Comparison of ENCODE assay signal across 11 mouse cellular contexts in genomic region chr5:65525674-65526443, GRCm38 (mm10). TPM values are rescaled to one million over a fixed set of nuclear protein-coding genes. Genes with fewer than 3 reads are reported as not detected.
DNase-seq lines count a peak whose midpoint lies in the region; ATAC-seq and TF ChIP-seq lines count a peak whose summit lies in the region.
"Had no signal": no experiment of that assay in that cellular context is flagged by ENCODE, and none has a peak within 500 bp of the region (broad histone marks: within the 10 kb centered on the region; RNA-seq: fewer than 3 reads in every experiment).

No protein-coding gene starts in this region.

- H3K4me2 ChIP-seq in hindbrain, postnatal 0 days (ENCODE audit: low read depth, low read length): no peak overlapping the region
- no peak overlapping the region for H3K4me2 ChIP-seq in hindbrain, embryonic 16.5 days (ENCODE audit: low read length)
- H3K4me2 ChIP-seq: limb, embryonic 15.5 days had no signal

- no peak overlapping the region for H3K4me3 ChIP-seq in hindbrain, postnatal 0 days (ENCODE audit: low read length)
- H3K4me3 ChIP-seq in hindbrain, embryonic 16.5 days (ENCODE audit: low read length): no peak overlapping the region
- H3K4me3 ChIP-seq in testis, adult 2 months (ENCODE audit: control insufficient read depth, low read depth, low read length): no peak overlapping the region
- H3K4me3 ChIP-seq: limb, embryonic 15.5 days had no signal

- no peak for ATAC-seq in hindbrain, postnatal 0 days
- ATAC-seq in hindbrain, embryonic 16.5 days: no peak

- intact Hi-C loops in left cerebral cortex, postnatal 4 days (cut with DNase I): no loop called here

- H3K4me1 ChIP-seq in hindbrain, postnatal 0 days (ENCODE audit: insufficient read depth, low read length): no peaks in the 10 kb centered on the region
- no peaks in the 10 kb centered on the region; the same call in 1 of the 2 replicates for H3K4me1 ChIP-seq in hindbrain, embryonic 16.5 days (ENCODE audit: control insufficient read depth, insufficient read depth, low read depth, low read length)
- H3K4me1 ChIP-seq in testis, adult 2 months (ENCODE audit: control insufficient read depth, insufficient read depth, low read length): no peaks in the 10 kb centered on the region; the same call in 1 of the 2 replicates
- H3K4me1 ChIP-seq: limb, embryonic 15.5 days had no signal

- no peak for TF ChIP-seq POLR2A in testis, adult 2 months (IDR thresholded peaks at IDR 0.05; ENCODE audit: control insufficient read depth, low read depth, low read length)

- no peak overlapping the region for H3K9ac ChIP-seq in hindbrain, postnatal 0 days (replicated peaks; ENCODE audit: low read length)
- no peak overlapping the region for H3K9ac ChIP-seq in hindbrain, embryonic 16.5 days (ENCODE audit: low read depth, low read length)
- H3K9ac ChIP-seq: limb, embryonic 15.5 days had no signal

- no peak for DNase-seq in hindbrain, postnatal 0 days (ENCODE audit: low spot score)
- DNase-seq in testis, postnatal 10 days (ENCODE audit: low spot score): no peak
- peak; percentile 40 for DNase-seq in embryo, embryonic 10.5 days (ENCODE audit: low spot score)
- DNase-seq in thymus, postnatal 4 days: peak; percentile 29
- DNase-seq in left cerebral cortex, postnatal 4 days: no peak
- DNase-seq in frontal cortex, postnatal 25 days (ENCODE audit: low spot score in 2 of 2): no peak

- no peak overlapping the region for H3K27ac ChIP-seq in hindbrain, postnatal 0 days
- H3K27ac ChIP-seq in hindbrain, embryonic 16.5 days (ENCODE audit: low read depth, low read length): no peak overlapping the region
- H3K27ac ChIP-seq in testis, adult 2 months (ENCODE audit: control insufficient read depth, insufficient read depth, low read depth, low read length): no peak overlapping the region
- H3K27ac ChIP-seq: limb, embryonic 15.5 days had no signal

- no peaks in the 10 kb centered on the region for H3K27me3 ChIP-seq in hindbrain, postnatal 0 days (ENCODE audit: insufficient read depth, low read length)
- no peaks in the 10 kb centered on the region for H3K27me3 ChIP-seq in hindbrain, embryonic 16.5 days (replicated peaks; ENCODE audit: control insufficient read depth, insufficient read depth, low read length)
- no peaks in the 10 kb centered on the region for H3K27me3 ChIP-seq in testis, adult 2 months (ENCODE audit: control insufficient read depth, insufficient read depth, low read length)
- H3K27me3 ChIP-seq: limb, embryonic 15.5 days had no signal

- TF ChIP-seq CTCF in hindbrain, postnatal 0 days (IDR thresholded peaks at IDR 0.05; ENCODE audit: low read depth): peak; percentile 52
- TF ChIP-seq CTCF in testis, adult 2 months (IDR thresholded peaks at IDR 0.05; ENCODE audit: control insufficient read depth, insufficient read depth, insufficient replicate concordance, low read depth, low read length): peak; percentile 5; the same call in 1 of the 2 replicates

- 10% methylated on average over 8 of the region's 8 CpGs for WGBS in hindbrain, postnatal 0 days
- 10% methylated on average over 8 of the region's 8 CpGs for WGBS in hindbrain, embryonic 16.5 days

- H3K9me3 ChIP-seq in hindbrain, postnatal 0 days (ENCODE audit: low read length): no peaks in the 10 kb centered on the region
- no peaks in the 10 kb centered on the region for H3K9me3 ChIP-seq in hindbrain, embryonic 16.5 days (ENCODE audit: control insufficient read depth, low read length)
- H3K9me3 ChIP-seq: limb, embryonic 15.5 days had no signal

- no peaks in the 10 kb centered on the region for H3K36me3 ChIP-seq in hindbrain, postnatal 0 days (ENCODE audit: insufficient read depth, low read length)
- H3K36me3 ChIP-seq in hindbrain, embryonic 16.5 days (ENCODE audit: control insufficient read depth, insufficient read depth, low read length): no peaks in the 10 kb centered on the region
- no peaks in the 10 kb centered on the region for H3K36me3 ChIP-seq in testis, adult 2 months (ENCODE audit: control insufficient read depth, insufficient read depth, low read length)
- H3K36me3 ChIP-seq: limb, embryonic 15.5 days had no signal

RNA-seq across cellular contexts. Expression of gene Smim14, which starts 11.1 kb away (rescaled TPM):
- 153 and 155 TPM in 2 replicates for total RNA-seq in hindbrain, postnatal 0 days (2014; rRNA removed)
- polyA plus RNA-seq in hindbrain, postnatal 0 days (2015; fragmentation: Nextera tagmentation; extraction: Ambion mirVana): 200 and 229 TPM in 2 replicates
- 197 and 207 TPM in 2 replicates for polyA plus RNA-seq in hindbrain, embryonic 16.5 days (2015; fragmentation: Nextera tagmentation; extraction: Ambion mirVana)
- polyA plus RNA-seq in testis, adult 2 months (2012; rRNA removed): 130 and 131 TPM in 2 replicates
- 100 to 1,000 TPM; 125 to 132 TPM for total RNA-seq in left cerebral cortex, postnatal 4 days (2021)

RNA-seq across cellular contexts. Expression of gene Ube2k, which starts 11.2 kb away (rescaled TPM):
- 36.5 and 41.9 TPM in 2 replicates for total RNA-seq in hindbrain, postnatal 0 days (2014; rRNA removed)
- polyA plus RNA-seq in hindbrain, postnatal 0 days (2015; fragmentation: Nextera tagmentation; extraction: Ambion mirVana): 199 and 204 TPM in 2 replicates
- 183 and 199 TPM in 2 replicates for polyA plus RNA-seq in hindbrain, embryonic 16.5 days (2015; fragmentation: Nextera tagmentation; extraction: Ambion mirVana)
- 138 and 149 TPM in 2 replicates for polyA plus RNA-seq in testis, adult 2 months (2012; rRNA removed)
- total RNA-seq in left cerebral cortex, postnatal 4 days (2021): 100 to 1,000 TPM; 149 to 162 TPM

RNA-seq across cellular contexts. Expression of gene Gm43552, which starts 33.2 kb away (rescaled TPM):
- total RNA-seq in hindbrain, postnatal 0 days (2014; rRNA removed): not detected in 2 replicates
- not detected in 2 replicates for polyA plus RNA-seq in hindbrain, postnatal 0 days (2015; fragmentation: Nextera tagmentation; extraction: Ambion mirVana)
- polyA plus RNA-seq in hindbrain, embryonic 16.5 days (2015; fragmentation: Nextera tagmentation; extraction: Ambion mirVana): not detected in 2 replicates
- not detected in 2 replicates for polyA plus RNA-seq in testis, adult 2 months (2012; rRNA removed)
- total RNA-seq in left cerebral cortex, postnatal 4 days (2021): not detected
- total RNA-seq: heart, postnatal 25 days had no signal
- polyA plus RNA-seq: limb, embryonic 15.5 days; neural tube, embryonic 14.5 days had no signal

Comparison
In these comparisons a context has a peak if more than half of its experiments do, and no peak if none do; other contexts are left out.
1. DNase-seq: peak in embryo, embryonic 10.5 days (single experiment) and thymus, postnatal 4 days (single experiment); none in hindbrain, postnatal 0 days (single experiment), testis, postnatal 10 days (single experiment), left cerebral cortex, postnatal 4 days (single experiment) and frontal cortex, postnatal 25 days (0 of 2).